Mouse (Mus musculus) granulocyte monocyte progenitor cell, adult 5-6 weeks (primary cell): ENCODE data around the gene Sap18. TPM values are rescaled to one million over a fixed set of nuclear protein-coding genes. Genes with fewer than 3 reads are reported as not detected.
"Not testable (repeated sequence)": the region's sequence is repeated elsewhere in the genome, so short reads cannot be mapped to it uniquely, and the experiment has no call there.

Experiments used
- ATAC-seq: replicated peaks from 2 replicates; pipeline ENCODE4 v1.8.0; 2016; ENCODE audit warnings: mild to moderate bottlenecking, moderate TSS enrichment, inconsistent platforms; ENCODE audit not compliant: poor library complexity, severe bottlenecking
- total RNA-seq, 2 experiments: library from RNA; stranded (forward) in 1 of 2; stranded (reverse) in 1 of 2; fragments of 200-712, 200-1000 nt in 1 of 2; fragments of >200 nt in 1 of 2; fragmentation: Nextera tagmentation in 1 of 2; gene quantifications; 2 replicates each; pipeline ENCODE4 v1.2.3; 2014 to 2017

Sap18 gene
- total RNA-seq (2014; fragmentation: Nextera tagmentation) (82.0 and 298 TPM in 2 replicates), total RNA-seq (2017) (29.6 and 87.7 TPM in 2 replicates)

- peak; percentile 99 for ATAC-seq
These were observed at the start of gene Sap18 for GRCm38 (mm10) chr14:57797991-57798931. Gene Sap18, plus strand, starts transcription at chr14:57798180.

- ATAC-seq = no peak
These were observed 48.5 kb upstream of the Sap18 start for GRCm38 (mm10) chr14:57749501-57749900.

DNA sequence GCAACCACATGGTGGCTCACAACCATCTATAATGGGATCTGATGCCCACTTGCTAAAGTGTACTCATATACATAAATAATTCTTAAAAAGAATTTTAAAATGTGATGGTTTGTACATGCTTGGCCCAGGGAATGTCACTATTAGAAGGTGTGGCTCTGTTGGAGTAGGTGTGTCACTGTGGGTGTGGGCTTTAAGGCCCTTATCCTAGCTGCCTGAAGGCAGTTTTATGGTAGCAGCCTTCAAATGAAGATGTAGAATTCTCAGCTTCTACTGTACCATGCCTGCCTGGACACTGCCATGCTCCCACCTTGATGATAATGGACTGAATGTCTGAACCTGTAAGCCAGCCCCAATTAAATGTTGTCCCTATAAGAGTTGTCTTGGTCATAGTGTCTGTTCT is 47.0 kb upstream of the Sap18 start:
- ATAC-seq = not testable (repeated sequence)

GRCm38 (mm10) chr14:57753351-57753992 is 44.5 kb upstream of the Sap18 start:
- ATAC-seq = no peak

DNA sequence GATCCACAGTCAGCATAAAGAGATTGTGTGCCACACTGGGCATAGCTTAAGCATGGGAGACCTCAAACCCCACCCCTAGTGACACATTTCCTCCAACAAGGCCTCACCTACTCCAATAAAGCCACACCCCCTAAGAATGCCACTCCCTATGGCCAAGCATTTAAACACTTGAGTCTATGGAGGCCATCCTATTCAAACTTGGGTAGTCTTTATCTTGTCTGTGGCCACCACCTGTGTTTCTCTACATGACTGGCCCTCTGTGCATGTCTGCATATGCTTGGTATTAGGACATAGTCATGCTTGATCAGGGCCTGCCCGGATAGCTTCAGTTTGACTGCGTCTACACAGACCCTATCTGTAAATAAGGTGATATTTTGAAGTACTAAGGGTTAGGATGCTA is 42.3 kb upstream of the Sap18 start:
- peak; percentile 34 for ATAC-seq

DNA sequence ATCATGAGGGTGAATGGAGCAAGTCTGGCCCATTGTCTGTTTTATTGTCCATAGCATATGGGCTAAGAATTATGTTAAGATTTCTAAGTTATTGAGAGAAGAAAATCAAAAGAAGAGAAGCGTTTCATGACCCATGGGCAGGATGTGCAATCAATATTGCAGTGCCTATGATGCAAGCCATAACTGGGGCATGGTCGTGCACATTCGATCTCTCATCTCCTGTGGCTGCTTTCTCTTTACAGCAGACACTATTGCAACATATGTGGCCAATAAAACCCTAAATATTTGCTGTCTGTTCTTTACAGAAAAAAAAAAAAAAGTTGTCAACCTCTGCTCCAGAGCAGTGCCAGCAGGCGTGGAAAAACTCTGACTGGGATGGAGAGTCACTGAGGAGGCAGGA is 41.9 kb upstream of the Sap18 start:
- ATAC-seq = peak; percentile 98

DNA sequence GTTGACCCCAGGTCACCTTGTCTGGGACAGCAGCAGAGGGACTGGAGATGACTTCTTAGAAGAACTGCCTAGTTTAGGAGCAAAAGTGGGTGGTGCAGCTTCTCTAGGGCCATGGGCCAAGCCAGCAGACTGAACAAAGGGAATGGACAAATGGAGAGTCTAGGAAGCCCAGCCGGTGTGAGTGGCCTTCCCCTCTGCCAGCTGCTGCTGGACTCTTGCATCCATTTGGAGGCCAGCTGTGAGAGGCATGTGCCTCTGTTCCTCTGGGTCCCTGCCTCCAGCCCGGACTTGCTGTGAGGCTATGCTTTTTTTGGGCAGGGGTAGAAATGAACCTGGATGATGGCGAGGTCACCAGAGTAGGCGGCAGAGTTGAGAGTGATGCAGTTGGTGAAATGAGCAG is 39.7 kb upstream of the Sap18 start, which contains the start of gene Lats2:
Gene Lats2, minus strand, starts transcription at position 152 of the 400 bp plus-strand sequence.
- ATAC-seq = no peak

- ATAC-seq = no peak
These were observed 37.2 kb upstream of the Sap18 start for GRCm38 (mm10) chr14:57760447-57761412.

GRCm38 (mm10) chr14:57769102-57769501 is 28.9 kb upstream of the Sap18 start:
- ATAC-seq = peak; percentile 41

DNA sequence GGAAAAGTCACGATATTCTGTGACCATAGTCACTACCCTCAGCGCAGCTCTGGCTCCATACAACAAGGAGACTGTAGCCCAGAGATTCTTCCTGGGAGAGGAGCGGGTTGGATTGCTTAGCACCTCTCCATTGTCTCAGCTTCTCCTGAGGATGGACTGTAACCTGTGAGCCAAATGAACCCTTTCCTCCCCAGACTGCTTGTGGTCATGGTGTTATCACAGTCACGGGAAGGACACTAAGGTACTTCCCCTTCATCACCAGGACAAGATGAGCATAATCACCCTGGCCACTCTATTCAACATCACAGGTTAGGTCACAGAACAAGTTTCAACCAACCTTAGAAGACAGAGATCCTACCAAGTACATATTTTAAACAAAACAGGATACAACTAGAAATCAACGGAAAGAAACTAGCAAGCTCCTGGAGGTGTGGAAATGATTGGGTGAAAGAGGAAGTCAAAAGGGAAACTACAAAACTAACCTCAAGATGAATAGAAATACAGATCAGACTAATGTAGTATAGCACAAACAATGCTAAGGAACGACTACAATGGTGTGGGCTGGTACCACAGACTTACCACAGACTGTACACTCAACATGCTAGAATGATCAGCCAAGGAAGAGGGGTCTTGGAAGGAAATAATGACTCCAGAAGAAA is 25.7 kb upstream of the Sap18 start:
- peak; percentile 94 for ATAC-seq

- no peak for ATAC-seq
These were observed 10.6 kb upstream of the Sap18 start for GRCm38 (mm10) chr14:57787406-57787805.

DNA sequence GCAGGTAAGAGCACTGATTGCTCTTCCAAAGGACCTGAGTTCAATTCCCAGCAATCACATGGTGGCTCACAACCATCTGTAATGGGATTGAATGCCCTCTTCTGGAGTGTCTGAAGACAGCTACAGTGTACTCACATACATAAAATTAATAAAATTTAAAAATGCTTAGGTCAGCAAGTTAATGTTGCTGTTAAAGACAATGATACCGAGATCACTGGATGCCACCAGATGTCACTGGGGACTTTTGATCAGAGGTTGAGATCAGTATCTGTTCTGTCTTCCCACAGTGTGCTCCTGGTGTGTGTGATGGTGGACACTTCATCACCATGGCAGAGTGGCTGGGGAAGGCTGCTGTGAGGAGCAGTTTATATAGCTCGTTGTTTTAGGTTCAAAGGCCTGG is 8.7 kb upstream of the Sap18 start:
- no peak for ATAC-seq

DNA sequence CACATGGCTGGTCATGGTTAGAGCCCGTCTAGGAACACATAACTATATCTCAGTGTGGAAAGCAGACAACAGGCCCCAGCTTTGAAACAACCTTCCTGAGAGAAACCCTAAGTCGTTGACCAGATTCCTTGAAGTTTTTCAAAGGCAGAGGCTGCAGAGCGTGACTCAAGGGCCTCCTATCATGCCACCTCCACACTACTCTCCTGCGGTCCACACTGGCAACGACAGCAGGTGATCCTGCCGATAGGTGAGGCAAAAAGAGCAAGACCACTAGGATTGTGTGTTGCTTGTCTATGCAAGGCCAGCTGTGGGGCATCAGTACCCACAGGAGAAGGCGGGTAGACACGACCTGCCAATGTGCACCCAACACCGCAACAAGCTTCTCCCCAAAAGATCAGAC is 8.2 kb upstream of the Sap18 start:
- ATAC-seq = no peak

- no peak for ATAC-seq
These were observed 6.8 kb upstream of the Sap18 start for GRCm38 (mm10) chr14:57791171-57791570.

DNA sequence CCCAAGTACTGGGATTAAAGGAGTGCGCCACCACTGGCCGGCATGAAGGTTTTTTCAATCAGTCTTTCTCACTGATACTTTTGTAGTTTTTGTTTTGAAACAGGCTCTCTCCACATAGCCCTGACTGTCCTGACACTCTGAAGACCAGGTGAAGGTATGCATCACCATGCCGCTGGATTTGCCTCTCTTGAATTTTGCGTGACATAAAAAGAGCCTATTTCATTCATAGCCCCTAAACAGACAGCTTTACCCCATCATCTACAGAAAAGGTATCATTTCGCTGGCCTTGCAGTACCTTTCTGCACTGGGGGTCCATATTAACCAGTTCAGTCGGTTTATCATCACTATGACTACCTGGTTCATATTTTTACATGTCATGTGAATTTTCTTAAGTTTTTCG is 429 bp upstream of the Sap18 start:
- ATAC-seq = no peak

DNA sequence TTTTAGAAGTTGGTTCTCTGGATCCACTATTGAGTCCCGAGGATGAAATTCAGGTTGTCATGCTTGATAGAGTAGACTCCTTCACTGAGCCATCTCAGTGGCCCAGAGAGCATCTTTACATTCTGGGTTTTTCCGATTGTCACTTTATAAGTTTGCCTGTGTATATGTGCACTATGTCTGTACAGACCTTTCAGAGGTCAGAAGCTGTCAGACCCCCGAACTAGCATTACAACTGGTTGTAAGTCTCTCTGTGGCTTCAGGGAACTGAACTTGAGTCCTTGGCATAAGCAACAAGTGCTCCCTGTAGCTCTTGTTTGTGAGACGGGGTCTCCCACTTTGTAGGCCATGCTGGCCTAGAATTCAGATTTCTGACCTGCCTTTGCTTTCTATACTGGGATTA is 5.8 kb downstream of the Sap18 start:
- ATAC-seq = no peak

- peak; percentile 95 for ATAC-seq
These were observed 10.6 kb downstream of the Sap18 start for GRCm38 (mm10) chr14:57808558-57808957.

- no peak for ATAC-seq
These were observed 12.9 kb downstream of the Sap18 start for GRCm38 (mm10) chr14:57810886-57811285.

DNA sequence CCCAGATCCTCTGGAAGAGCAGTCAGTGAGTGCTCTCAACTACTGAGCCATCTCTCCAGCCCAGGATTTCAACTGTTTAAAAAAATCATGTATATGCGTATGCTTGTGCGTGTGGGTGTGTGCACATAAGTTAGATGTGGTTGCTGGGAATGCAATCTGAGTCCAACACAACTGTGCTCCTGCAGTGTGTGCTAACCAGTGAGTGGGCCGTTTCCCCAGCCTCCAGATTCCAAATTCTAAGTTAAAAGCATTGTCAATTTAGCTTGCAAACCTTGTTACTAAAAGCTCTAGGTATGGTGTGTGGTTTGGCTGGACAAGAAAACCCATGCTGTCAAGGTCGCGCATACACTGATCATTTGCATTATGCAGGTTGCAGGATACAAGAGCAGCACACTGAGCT is 13.9 kb downstream of the Sap18 start:
- no peak for ATAC-seq

GRCm38 (mm10) chr14:57820839-57821238 is 22.9 kb downstream of the Sap18 start:
- no peak for ATAC-seq
